Mouse (Mus musculus) right cerebral cortex, postnatal 25 days (tissue): ENCODE measurements around the gene Mre11a.
A peak's percentile ranks its signal among the peaks of the same experiment; 100 is the strongest.

ENCODE experiments used
- DNase-seq: peaks from one replicate; pipeline ENCODE4 v3.0.0; 2022

Gene Mre11a

DNA sequence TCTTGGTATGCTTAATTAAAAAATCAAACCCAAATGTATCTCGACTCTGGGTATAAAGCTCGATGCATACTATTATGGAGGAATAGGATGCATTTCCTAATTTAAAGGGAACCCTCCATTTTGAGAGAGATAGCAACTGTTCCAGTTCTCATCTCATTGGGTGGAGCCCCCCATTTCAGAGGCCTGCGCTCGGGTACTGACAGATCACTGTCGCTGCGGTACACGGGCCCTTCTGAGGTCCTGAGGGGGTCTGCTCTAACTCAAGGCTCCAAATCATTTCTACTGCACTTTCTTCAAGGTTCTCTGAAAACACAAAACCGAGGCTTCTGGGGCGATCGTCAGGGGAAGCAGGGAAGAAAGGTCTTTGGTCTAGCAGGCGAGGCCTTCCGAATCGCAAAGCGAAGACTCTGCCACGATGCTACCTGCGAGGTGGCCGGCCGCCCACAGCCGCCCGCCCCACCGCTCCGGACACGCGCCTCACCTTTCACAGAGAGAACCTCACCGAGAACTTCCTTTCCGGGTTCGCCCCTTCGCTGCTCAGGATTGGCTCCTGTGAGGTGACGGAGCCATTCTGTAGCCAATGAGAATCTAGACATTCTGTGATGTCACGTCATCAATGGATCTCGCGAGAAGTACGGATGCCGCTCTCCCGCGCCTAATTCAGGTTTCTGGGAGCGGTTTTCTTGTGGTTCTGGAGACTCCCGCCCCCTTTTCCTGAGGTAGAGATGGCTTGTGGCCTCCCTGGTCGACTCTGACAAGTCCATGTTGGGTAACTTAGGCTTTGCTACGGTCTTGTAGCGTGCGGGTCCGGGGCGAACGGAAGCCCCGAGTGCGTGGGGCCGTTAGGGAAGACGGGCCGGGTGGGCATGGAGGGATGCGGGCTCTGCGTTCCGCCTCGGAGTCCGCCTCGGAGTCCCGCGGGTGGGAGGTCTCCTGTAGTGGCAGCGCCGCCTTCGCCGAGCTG, at the start of gene Mre11a, which contains the start of gene Ankrd49:
Gene Mre11a (plus strand): TSS at position 616 of the 964 bp plus-strand sequence.
Gene Ankrd49 (minus strand): TSS at position 818 of the 964 bp plus-strand sequence.
- DNase-seq = peak; percentile 89

DNA sequence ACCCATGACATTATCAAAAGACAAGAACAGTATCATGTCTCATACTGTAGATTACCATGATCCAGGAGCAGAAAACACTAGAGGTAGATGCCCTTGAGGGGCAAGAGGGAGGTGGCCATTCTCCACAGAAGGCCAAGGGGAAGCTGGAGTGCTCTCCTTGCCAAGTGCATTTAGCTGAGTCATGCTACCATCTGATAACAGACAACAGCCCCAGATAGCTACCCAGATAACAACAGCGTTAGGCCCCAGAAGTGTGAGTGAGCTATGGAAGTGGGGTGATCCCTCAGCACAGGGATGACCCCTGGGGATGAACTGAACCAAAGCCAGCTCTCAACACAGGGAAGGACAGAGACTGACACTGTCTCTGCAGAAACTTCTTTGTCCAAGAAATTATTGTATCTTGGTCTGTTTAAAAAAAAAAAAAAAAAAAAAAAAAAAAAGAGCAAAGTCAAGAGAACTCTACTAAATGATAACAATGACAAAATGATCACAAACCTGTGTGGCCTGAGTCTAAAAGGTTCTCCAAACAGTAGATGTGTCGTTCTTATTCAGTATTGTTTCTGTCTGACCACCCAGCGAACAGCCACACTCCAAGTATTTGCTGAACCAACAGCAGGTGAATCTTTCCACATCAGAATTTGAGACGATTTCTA, 44.8 kb upstream of the Mre11a start:
- no peak for DNase-seq

DNA sequence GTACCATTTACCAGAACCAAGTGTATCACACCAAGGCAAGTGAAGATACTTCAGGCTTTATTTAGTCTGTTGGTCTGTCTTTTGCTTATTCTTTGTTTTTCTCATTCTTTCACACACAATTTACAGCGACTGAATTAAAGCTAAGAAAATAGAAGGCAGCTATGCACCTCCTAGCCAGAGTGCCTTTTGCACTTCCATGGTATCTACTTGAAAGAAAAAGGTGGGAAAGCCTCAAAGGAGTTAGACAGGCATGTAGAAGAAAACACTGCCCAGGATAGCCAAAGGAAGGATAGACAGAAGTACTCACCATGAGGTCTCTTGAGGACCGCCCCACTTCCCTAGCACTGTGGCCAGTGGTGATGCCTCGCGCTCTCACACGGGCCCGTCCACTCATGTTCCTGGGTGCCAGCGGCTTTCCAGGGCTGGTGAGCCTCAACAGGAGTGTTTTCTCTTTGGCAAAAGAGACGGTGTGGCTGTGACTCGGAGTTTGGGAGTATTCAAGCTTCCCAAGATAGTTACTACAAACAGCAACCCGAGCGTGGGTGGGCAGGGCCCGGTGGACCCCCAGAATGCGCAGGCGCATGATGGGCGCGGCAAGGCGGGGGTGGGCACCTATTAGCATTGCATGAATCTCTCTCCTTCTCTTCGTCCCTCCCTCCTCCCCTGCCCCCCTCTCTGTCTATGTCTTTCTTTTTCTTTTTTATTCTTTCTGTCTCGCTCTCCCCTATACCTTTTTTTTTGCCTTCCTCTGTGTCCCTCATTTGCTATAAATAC, 44.1 kb upstream of the Mre11a start, which contains the start of gene Piwil4:
Gene Piwil4 (minus strand): TSS at position 583 of the 774 bp plus-strand sequence.
- no peak for DNase-seq

DNA sequence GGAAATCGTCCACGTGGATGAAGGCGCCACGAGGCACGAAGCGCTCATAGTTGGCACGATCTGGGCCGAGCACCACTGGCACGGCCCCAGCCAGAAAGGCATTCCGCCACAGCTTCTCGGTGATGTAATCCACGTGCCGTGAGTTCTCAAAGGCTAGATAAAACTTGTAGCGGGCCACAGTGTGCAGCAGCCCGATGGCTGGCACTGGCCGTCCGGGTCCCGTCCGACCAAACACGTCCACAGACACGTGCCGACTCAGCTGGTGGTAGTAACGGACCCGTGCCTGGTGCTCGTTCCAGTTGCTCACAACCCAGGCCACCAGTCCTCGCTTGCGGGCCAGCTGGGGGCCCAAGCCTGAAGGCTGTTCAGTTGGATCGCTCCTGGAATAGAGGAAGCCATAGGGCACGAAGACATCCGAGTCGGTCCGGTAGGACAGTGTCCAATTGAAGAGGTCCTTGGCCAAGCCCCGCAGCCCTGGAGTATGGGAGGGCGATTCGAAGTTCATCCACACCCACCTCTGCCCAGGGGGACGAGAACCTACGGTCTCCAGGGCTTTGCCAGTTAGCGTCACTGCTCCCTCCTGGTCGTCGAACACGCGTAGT, 33.5 kb upstream of the Mre11a start:
- no peak for DNase-seq

DNA sequence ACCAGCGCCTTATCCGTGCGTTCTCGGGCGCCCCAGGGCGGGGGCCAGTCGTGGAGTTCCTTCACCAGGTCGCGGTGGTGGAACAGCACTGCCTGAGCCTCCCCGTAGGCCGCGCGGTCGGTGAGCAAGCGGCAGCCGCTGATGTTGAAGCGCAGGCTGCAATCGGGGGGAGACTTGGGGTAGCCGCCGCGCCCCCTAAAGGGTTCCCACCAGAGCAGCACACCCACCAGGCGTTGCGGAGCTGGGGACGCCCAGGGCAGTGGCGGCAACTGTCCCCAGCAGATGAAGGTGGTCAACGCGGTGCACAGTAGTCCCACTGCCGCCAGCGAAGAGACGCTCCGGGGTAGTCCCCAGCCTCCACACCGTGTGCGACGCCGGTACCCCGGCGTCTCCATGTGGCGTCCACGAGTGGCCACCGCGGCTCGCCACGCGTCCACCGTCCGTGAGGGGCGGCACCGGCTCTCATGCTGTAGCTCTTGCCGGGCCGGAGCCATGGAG, 32.9 kb upstream of the Mre11a start:
- no peak for DNase-seq

DNA sequence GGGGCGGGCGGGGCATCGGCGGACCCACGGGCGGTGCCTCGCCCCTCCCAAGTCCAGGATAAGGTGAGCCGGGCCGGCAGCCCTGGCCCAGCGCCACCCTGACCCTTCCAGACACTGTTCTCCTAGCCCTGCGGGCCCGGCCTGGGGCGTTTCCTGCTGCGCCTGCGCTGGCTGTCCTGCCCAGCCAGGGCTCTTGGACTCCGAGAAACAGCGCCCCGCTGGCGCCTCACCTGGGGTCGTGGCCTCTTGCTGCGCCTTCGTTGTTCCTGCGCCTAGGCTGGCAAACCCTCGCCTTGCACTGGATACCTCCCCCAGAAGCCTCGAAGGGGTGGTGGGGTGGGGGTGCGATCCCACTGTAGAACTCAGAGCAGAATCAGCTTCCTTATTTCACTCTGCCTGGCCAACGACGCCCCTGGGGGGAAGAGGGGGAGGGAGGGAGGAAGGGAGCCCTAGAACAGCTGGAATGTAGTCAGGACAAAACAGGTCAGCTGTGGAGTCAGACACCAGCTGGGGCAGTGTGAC, 32.4 kb upstream of the Mre11a start, which contains the start of gene Fut4:
Gene Fut4 (minus strand): TSS at position 393 of the 522 bp plus-strand sequence.
- DNase-seq = no peak

DNA sequence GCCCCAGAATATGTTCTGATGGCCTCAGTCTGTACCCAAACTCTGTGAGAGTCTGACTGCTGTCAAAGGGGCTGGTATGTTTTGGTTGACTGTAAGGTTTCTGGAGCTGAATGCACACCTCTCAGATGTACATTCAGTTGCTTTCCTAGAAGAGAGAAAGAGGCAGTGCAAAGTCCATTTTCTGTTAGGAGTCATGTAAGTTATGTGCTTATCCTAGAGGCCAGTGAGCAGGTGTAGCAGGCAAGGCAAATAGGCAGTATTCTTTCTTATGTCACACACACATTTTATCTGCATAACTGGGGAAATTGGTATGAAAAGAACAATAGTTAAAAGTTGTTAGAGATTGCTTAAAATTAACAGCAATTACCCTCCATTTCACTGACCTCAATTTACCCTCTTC, 30.5 kb upstream of the Mre11a start:
- DNase-seq = no peak

DNA sequence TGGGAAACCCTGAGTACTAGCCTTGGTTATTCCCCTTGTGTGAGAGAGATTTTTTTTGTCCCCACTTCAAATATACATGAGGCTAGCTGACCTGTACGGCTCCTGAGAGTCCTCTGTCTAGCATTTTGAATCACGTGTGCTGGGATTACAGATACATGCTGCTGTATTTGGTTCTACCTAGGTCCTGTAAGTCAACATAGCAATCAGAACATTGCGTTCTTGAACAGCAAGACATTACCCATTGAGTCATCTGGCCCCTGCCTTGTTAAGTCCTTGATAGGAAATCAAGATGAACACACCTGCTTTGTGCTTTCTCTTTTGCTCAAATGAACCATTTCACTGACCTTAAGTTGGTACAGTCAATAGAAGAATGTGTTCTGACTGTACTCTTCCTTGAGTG, 30.0 kb upstream of the Mre11a start:
- DNase-seq = no peak

DNA sequence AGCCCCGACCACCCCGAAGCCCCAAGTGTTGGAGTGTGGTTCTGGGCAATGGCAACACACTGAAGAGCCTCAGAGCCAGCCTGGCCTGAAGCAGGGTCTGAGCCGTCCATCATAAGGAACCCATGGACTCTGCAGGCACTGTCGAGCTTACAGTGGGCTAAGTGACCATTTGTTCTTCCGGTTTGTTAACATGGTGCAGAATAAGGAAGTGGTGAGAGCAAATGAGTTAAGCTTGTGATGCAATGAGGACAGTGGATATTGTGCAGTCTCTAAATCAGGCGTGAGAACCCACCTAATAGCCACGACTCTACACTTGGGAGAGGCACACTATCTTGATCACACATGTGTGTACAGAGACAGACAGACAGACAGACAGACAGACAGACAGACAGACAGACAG, 25.9 kb upstream of the Mre11a start:
- no peak for DNase-seq

DNA sequence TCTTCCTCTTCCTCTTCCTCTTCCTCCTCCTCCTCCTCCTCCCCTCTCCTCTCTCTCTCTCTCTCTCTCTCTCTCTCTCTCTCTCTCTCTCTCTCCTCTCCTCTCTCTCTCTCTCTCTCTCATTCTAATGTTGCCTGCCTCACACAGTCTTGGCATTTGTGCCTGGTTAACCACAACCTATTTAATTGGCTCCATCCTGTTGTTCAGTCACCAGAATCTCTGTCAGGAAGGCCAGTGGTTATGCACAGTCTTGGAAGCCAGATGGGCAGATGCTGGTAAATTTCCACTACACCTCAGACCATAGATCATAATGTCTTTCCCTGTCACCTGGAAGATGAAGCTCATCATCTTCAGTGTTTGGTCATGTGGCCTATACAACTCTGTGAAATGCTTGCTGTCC, 25.2 kb upstream of the Mre11a start:
- DNase-seq = no peak

DNA sequence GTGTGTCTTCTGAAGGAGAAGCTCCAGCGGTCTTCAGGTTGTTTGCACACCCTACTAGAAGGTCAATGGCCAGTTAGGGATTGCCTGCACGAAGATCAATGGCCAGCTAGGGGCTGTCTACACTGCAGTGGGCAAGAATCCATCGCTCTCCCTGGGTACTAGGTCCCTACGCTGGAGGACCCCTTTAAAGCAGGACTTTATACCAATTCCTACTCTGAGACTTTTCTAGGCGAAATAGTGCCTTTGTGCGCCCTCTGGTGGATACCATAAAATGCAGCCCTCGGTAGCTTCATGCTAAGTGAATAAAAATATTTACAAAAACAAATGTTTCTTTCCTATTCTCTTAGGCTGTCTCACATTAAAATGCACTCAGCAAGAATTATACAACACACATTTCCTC, 19.7 kb upstream of the Mre11a start:
- no peak for DNase-seq

DNA sequence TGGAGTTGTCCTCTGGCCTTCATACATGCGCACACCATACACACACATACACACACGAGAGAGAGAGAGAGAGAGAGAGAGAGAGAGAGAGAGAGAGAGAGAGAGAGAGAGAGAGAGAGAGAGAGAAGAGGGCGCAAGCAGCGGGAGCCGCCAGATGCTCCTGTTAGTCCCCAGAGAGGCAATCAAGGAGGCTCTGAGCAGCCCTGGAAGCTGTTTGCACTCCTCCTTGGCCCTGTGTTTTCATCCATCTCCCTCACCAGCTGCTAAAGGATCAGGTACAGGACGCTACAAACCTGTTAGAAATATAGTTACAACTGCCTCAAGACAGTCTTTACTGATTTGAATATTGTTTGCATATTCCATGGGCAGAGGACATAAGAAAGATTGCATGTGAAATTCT, 14.6 kb upstream of the Mre11a start:
- no peak for DNase-seq

DNA sequence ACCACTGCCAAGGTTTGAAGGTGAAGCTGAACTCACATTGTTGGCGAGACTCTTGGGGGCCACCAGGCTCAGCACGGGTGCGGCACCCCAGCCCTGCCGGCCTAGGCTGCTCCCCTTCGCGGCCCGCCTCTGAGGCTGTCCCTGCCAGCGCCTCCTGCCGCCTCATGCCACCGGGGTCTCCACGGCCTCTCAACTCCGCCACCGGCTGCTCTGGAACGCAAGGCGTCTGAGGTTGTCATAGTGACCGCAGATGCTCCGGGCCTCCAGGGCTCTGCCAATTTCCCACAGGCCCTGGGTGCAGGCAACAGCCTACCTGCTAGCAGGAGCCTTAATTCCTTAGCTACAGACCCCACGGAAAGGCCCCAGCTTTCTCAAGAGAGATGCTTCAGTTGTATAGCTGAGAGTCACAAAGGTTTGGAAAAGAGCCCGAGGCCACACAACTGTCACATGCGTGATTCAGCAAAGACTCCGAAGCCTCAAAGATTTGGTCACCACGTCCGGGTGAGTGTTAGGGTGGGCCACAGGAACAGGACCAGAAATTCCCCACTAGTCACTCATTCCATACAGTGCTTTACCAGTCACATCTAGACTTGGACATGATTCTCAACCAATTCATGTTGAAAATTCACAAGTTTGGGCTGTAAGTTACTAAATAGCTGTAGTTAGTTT, 13.5 kb upstream of the Mre11a start, which contains the start of gene 1700012B09Rik:
Gene 1700012B09Rik (minus strand): TSS at position 228 of the 669 bp plus-strand sequence.
- no peak for DNase-seq

DNA sequence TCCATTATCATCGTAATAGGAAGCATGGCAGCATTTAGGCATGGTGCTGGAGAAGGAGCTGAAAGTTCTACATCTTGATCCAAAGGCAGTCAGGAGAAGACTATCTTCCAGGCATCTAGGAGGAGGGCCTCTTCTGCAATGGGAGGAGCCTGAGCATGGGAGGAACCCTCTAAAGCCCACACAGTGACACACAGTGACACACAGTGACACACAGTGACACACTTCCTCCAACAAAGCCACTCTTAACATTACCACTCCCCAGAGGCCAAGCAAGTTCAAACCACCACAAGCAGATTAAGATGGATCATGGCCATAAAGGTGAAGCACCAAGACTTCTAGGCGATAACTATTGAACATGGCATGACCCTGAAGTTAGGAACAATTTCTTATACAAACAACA, 12.4 kb upstream of the Mre11a start:
- DNase-seq = no peak

DNA sequence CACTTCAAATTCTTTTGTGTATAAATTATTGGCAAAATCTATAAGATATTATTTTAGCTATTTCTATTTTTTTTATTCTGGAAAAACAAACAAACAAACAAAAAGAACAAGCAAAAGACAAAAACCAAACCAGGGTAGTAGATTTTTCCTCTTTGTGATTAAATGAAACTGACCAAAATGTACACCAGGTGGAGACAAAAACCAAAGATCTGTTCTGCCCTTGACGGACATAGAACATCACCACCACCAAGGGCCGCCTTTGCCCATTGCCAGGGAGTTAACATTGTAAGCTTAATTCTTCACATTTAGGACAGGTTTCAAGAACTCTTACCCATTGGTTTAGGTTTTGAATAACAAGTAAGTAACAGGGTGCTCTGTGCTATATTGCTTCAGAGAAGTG, 10.6 kb upstream of the Mre11a start:
- DNase-seq = no peak

DNA sequence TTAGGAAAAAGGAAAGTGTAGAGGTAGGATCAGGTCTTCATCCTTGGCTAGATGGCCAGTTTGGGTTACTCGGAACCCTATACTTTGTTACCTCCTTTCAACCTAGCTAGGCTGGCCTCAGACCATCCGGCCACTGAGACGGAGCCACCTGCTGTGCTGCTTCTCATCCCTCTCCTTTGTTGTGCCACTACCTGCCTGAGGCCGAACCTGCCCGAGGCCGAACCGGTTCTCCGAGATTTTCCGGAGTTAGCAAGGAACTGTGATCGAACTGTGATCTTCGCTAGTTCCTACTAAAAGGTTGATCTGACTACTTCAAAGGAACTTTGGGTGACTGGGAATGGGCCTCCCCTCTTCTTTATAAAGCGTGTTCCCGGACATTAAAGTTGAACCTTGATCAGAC, 6.1 kb upstream of the Mre11a start:
- DNase-seq = no peak

DNA sequence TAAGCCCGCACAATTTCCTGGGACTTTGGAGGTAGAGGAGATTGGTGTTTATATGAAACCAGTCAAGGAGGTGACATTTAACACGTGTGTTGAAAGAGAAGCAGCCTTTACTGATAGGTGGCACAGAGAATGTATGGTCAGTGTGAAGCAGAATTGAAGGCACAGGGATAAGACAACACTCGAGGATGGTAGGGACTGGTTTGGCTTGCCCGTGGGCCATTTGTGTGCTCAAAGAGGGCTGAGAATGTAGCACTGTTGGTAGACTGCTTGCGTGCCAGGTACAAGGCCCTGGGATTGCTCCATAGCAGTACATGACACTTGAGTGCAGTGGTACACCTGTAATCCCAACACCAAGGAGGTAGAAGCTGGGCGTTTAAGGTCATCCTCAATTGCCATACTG, 2.9 kb downstream of the Mre11a start:
- no peak for DNase-seq

DNA sequence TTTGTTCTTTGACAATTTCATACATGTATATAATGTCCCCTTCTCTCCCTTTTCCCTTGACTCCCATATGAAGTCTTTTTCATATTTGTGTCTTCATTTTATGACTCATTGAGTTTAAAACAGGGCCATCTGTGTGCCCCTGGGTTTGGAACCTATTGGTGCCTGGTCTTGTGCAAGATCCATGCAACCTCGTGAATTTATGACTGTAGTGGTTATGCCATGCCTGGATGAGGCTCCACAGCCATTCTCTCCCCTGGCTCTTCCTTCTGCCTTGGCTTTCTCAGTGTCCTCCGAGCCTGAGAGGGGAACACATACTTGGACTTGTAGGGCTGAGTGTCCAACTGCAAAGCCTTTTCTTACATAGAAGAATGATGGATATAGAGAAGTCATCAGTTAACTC, 21.3 kb downstream of the Mre11a start:
- DNase-seq = no peak

DNA sequence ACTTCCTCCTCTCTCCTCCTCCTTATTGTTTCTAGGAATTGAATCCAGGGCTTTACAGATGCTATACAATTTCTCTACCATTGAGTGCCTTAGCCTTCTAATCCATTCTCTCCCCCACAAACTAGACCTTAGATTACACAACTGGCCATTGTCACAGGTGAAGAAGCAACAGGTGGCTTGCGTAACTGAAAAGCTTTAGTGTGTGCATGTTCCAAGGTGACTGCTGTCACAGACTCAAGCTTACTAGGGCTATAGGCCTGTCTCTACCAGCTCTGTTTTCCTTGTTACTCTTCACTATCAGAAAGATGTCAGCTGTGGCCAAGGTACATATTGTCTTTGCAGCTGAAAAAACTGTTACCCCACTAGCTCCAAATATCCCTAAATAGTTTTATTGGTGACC, 22.3 kb downstream of the Mre11a start:
- no peak for DNase-seq

DNA sequence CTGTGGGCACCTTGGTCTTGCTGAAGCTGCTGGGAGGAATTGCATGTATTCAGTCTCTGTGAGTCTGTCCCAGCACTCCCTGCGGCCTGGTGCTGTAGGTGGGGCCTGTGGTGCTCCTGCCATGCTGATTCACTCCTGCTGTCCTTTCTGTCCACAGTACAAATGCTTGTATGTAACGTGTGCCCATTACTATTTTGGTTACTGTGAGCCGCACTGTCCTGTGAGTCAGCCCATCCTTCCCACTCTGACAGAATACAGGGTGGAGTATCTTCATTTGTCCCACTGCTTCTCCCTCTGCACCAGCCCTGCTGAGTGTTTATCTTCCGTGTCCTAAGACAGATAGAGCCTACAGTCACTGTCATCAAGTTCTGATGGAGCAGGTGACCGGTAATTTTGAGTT, 25.7 kb downstream of the Mre11a start:
- peak; percentile 31 for DNase-seq

DNA sequence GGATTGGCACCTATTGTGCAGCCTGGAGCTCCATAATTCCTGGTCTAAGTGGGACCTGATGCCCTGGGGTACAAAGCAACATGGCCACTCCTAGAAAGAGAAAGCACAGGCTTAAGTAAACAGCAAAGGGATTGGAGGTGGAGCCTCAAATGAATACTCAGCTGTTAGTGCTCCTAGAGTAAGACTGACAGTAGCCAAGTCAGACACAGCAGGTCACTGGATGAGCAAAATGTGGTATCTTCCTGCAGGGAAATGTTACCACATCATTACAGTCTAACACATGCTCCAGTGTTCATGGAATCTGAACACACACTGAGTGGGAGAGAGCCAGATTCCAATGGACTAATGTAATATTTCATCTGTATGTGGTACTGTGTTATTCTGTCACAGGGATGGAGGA, 36.9 kb downstream of the Mre11a start:
- no peak for DNase-seq

DNA sequence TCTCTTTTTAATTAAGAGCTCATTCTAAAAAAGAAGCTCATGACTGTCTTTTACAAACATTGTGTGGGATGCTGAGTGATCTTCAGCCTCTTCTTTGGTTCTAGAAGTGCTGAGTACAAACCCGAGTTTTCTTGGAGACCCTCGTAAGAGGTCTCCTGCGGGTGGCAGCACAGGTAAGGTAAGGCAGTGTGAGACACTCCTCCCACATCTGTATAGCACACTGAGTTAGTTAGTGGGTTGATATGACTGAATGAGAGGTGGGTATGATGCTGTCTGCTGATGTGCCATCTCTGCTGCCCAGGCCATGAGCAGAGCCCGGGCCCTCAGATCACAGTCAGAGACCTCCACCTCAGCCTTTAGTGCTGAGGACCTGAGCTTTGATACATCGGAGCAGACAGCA, 40.4 kb downstream of the Mre11a start:
- DNase-seq = no peak
